Mouse (Mus musculus) CH12.LX (cell line): Measurements from ENCODE around the gene Tcirg1. TPM values are rescaled to one million over a fixed set of nuclear protein-coding genes. Genes with fewer than 3 reads are reported as not detected.

Source experiments
- DNase-seq: peaks from one replicate; pipeline ENCODE4 v3.0.0-alpha.2; 2013; ENCODE audit errors: extremely low read depth
- H3K27ac ChIP-seq: 2 replicates; pipeline ENCODE4 v1.5.1; 2012; ENCODE audit warnings: low read depth, mild to moderate bottlenecking, control low read depth, moderate library complexity; ENCODE audit not compliant: insufficient read depth
- H3K27me3 ChIP-seq: replicated peaks from 2 replicates; pipeline ENCODE3; 2012; ENCODE audit warnings: inconsistent platforms
- H3K36me3 ChIP-seq, 2 experiments: replicated peaks in 1 of 2; 2 replicates each; pipeline versions ENCODE3 to v1.6.1; 2012; ENCODE audit warnings: inconsistent platforms in 1 of 2, low read length in 1 of 2, mild to moderate bottlenecking in 1 of 2, mixed read lengths in 1 of 2, moderate library complexity in 1 of 2; ENCODE audit not compliant: control insufficient read depth in 1 of 2, insufficient read depth in 1 of 2
- H3K4me1 ChIP-seq, 2 experiments: 2 replicates each; pipeline ENCODE4 v1.6.1; 2012; ENCODE audit warnings: inconsistent platforms in 1 of 2, moderate library complexity in 1 of 2; ENCODE audit not compliant: insufficient read depth in 2 of 2, control insufficient read depth in 1 of 2
- H3K4me2 ChIP-seq: 2 replicates; pipeline ENCODE4 v1.6.1; 2012; ENCODE audit warnings: low read depth, mild to moderate bottlenecking, control low read depth; ENCODE audit not compliant: poor library complexity, insufficient read depth, severe bottlenecking
- H3K4me3 ChIP-seq, 3 experiments: fragments of 150-350 bp in 1 of 3; sonication (generic) in 1 of 3; replicated peaks in 1 of 3; 2 replicates each; pipeline versions ENCODE3 to v1.5.1; 2011 to 2012; ENCODE audit warnings: low read depth in 2 of 3, low read length in 2 of 3, mild to moderate bottlenecking in 2 of 3, moderate library complexity in 2 of 3, control low read depth in 1 of 3, improper control_type of control experiment in 1 of 3, inconsistent platforms in 1 of 3, mixed read lengths in 1 of 3; ENCODE audit not compliant: poor library complexity in 1 of 3
- H3K79me2 ChIP-seq: replicated peaks from 2 replicates; pipeline ENCODE4 v1.6.1; 2012; ENCODE audit warnings: mild to moderate bottlenecking, moderate library complexity; ENCODE audit not compliant: control insufficient read depth, poor library complexity, insufficient read depth, severe bottlenecking; ENCODE audit errors: extremely low read depth
- H3K9ac ChIP-seq: 2 replicates; pipeline ENCODE4 v1.6.1; 2012; ENCODE audit warnings: low read depth, mild to moderate bottlenecking, control low read depth, moderate library complexity; ENCODE audit not compliant: insufficient read depth
- H3K9me3 ChIP-seq: replicated peaks from 2 replicates; pipeline ENCODE3; 2012; ENCODE audit warnings: low read length, inconsistent platforms, mixed read lengths
- BHLHE40 ChIP-seq: IDR thresholded peaks from 2 replicates; pipeline ENCODE4 v1.6.1; 2011; ENCODE audit warnings: mild to moderate bottlenecking, low read depth, low read length, improper control_type of control experiment
- CHD2 ChIP-seq: IDR thresholded peaks from 2 replicates; pipeline ENCODE4 v1.6.1; 2011; ENCODE audit warnings: low read length, improper control_type of control experiment
- E2F4 ChIP-seq: IDR thresholded peaks from 2 replicates; pipeline ENCODE4 v1.6.1; 2011; ENCODE audit warnings: low read depth, low read length, improper control_type of control experiment; ENCODE audit not compliant: insufficient replicate concordance
- EP300 ChIP-seq: IDR thresholded peaks from 2 replicates; pipeline ENCODE4 v1.6.1; 2011; ENCODE audit warnings: low read length, improper control_type of control experiment
- ETS1 ChIP-seq: conservative IDR thresholded peaks from 2 replicates; pipeline ENCODE4 v1.6.1; 2012; ENCODE audit warnings: low read depth, mild to moderate bottlenecking, inconsistent platforms, low read length, improper control_type of control experiment, moderate library complexity
- HCFC1 ChIP-seq: IDR thresholded peaks from 2 replicates; pipeline ENCODE4 v1.6.1; 2012; ENCODE audit warnings: low read depth, mild to moderate bottlenecking, inconsistent platforms, low read length, improper control_type of control experiment
- IRF4 ChIP-seq: IDR thresholded peaks from 2 replicates; pipeline ENCODE4 v1.6.1; 2014; ENCODE audit warnings: low read depth, mild to moderate bottlenecking, inconsistent platforms, low read length, improper control_type of control experiment
- KAT2A ChIP-seq: IDR thresholded peaks from 2 replicates; pipeline ENCODE4 v1.6.1; 2012; ENCODE audit warnings: low read length, improper control_type of control experiment, inconsistent platforms; ENCODE audit not compliant: insufficient replicate concordance
- MAX ChIP-seq: IDR thresholded peaks from 2 replicates; pipeline ENCODE4 v1.6.1; 2011; ENCODE audit warnings: low read length, improper control_type of control experiment
- MAZ ChIP-seq: IDR thresholded peaks from 2 replicates; pipeline ENCODE4 v1.6.1; 2012; ENCODE audit warnings: low read depth, mild to moderate bottlenecking, inconsistent platforms, low read length, improper control_type of control experiment, moderate library complexity
- NELFE ChIP-seq: IDR thresholded peaks from 2 replicates; pipeline ENCODE4 v1.6.1; 2011; ENCODE audit warnings: low read depth, low read length, improper control_type of control experiment
- NRF1 ChIP-seq: IDR thresholded peaks from 2 replicates; pipeline ENCODE4 v1.6.1; 2014; ENCODE audit warnings: low read depth, mild to moderate bottlenecking, inconsistent platforms, low read length, improper control_type of control experiment, moderate library complexity
- POLR2A ChIP-seq: IDR thresholded peaks from 2 replicates; pipeline ENCODE4 v1.6.1; 2011; ENCODE audit warnings: low read depth, mild to moderate bottlenecking, improper control_type of control experiment, low read length
- POLR2AphosphoS2 ChIP-seq: IDR thresholded peaks from 2 replicates; pipeline ENCODE4 v1.6.1; 2011; ENCODE audit warnings: low read depth, low read length, improper control_type of control experiment
- RCOR1 ChIP-seq: conservative IDR thresholded peaks from 2 replicates; pipeline ENCODE4 v1.6.1; 2012; ENCODE audit warnings: low read depth, mild to moderate bottlenecking, inconsistent platforms, low read length, improper control_type of control experiment
- TBP ChIP-seq: conservative IDR thresholded peaks from 2 replicates; pipeline ENCODE4 v1.6.1; 2011; ENCODE audit warnings: low read depth, low read length, improper control_type of control experiment
- dilution Hi-C: fragments of 300-500 bp; cut with MboI; formaldehyde crosslinking; loops from 2 replicates; pipeline ENCODE4 v1.14.3; 2020; ENCODE audit warnings: low sequenced_read_pairs; ENCODE audit not compliant: extremely low pct_unique_long_range_greater_than_20kb, extremely low pct_ligation_motif_present
- in situ Hi-C: fragments of 300-500 bp; cut with MboI; formaldehyde crosslinking; loops from 3 replicates; pipeline ENCODE4 v1.14.3; 2019; ENCODE audit warnings: low sequenced_read_pairs, low pct_ligation_motif_present, low pct_unique_long_range_greater_than_20kb, mixed read lengths
- polyA plus RNA-seq: library from polyadenylated mRNA; unstranded; fragments of >175 nt; gene quantifications from 2 replicates; pipeline ENCODE4 v1.2.1, GENCODE M21; 2012; ENCODE audit warnings: low read depth; ENCODE audit not compliant: insufficient read length
- total RNA-seq, 2 experiments: library from RNA; depleted of rRNA; stranded (reverse); fragments of 300-350 nt in 1 of 2; fragments of >200 nt in 1 of 2; gene quantifications; 2 replicates each; pipeline ENCODE4 v1.2.3; 2012 to 2014

The Tcirg1 gene
- total and polyA plus RNA-seq, 3 experiments: 46.6 to 62.8 (median 48.5) TPM

GRCm38 (mm10) chr19:3889096-3889495 lies 17.8 kb downstream of the Tcirg1 start:
- Histone ChIP-seq H3K4me1 (no peaks in the 10 kb centered on the region), H3K9ac (no peak overlapping the region), H3K79me2 (no peaks in the 10 kb centered on the region), H3K4me2 (no peak overlapping the region), H3K9me3 (no peaks in the 10 kb centered on the region), H3K27me3 (no peaks in the 10 kb centered on the region), H3K27ac (no peak overlapping the region), H3K36me3 (peaks cover 45 to 84% of the 10 kb centered on the region in 2 experiments), H3K4me3 (no peak overlapping the region)
- dilution Hi-C loops: no loop called here
- in situ Hi-C loops: no loop called here
- DNase-seq: no peak
- TF ChIP-seq NRF1 (no peak), POLR2A (no peak), ETS1 (no peak), MAZ (no peak), RCOR1 (no peak), EP300 (no peak), KAT2A (no peak), CHD2 (no peak), MAX (no peak), HCFC1 (no peak), E2F4 (no peak)

- in situ Hi-C loops: no loop called here
- TF ChIP-seq KAT2A (no peak), TBP (no peak), POLR2AphosphoS2 (no peak), IRF4 (no peak), POLR2A (no peak), BHLHE40 (no peak), NELFE (no peak)
- no peak for DNase-seq
- H3K36me3 ChIP-seq: peaks cover 15 to 52% of the 10 kb centered on the region in 2 experiments
- dilution Hi-C loops: no loop called here
- no peak overlapping the region for H3K4me2 ChIP-seq
- no peaks in the 10 kb centered on the region for H3K79me2 ChIP-seq
- H3K27me3 ChIP-seq: no peaks in the 10 kb centered on the region
- H3K4me3 ChIP-seq: no peak overlapping the region
- H3K9ac ChIP-seq: no peak overlapping the region
- no peak overlapping the region for H3K27ac ChIP-seq
- peaks cover 0 to 7% of the 10 kb centered on the region in 2 experiments; a peak in 2 of 4 replicates for H3K4me1 ChIP-seq
- no peaks in the 10 kb centered on the region for H3K9me3 ChIP-seq
Measured at GRCm38 (mm10) chr19:3884325-3884990, 22.5 kb downstream of the Tcirg1 start.
